Mouse (Mus musculus) frontal cortex, postnatal 36 days (tissue): Measurements from ENCODE around the gene Cic.
"Not testable (repeated sequence)": the region's sequence is repeated elsewhere in the genome, so short reads cannot be mapped to it uniquely, and the experiment has no call there.

ENCODE experiments used
- DNase-seq, 2 experiments: peaks; one replicate each; pipeline ENCODE4 v3.0.0; 2022; ENCODE audit warnings: low spot score in 2 of 2

The Cic gene

GRCm38 (mm10) chr7:25305956-25306613 lies 38.6 kb downstream of the Cic start, which contains the start of gene Tmem145:
Tmem145 (plus strand) TSS chr7:25306106.
- peak in 1 of 2 experiments; percentile 38 for DNase-seq

DNA sequence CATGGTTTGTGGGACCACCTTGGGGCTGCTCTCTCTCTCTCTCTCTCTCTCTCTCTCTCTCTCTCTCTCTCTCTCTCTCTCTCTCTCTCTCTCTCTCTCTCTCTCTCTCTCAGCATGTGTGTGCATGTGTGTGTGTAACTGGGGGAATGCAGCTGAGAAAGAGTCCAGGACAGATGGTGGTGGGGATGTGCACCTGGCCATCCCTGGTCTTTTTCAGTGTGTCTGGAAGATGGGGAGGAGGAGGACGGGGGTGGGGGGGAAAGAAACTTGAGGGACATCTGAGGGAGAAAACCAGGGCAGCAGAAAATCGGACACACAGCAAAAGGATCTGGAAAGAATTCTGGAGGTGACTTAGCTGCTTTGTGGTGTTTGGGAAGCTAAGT lies 39.1 kb downstream of the Cic start:
- no peak for DNase-seq

GRCm38 (mm10) chr7:25308702-25309318 lies 41.3 kb downstream of the Cic start:
- no peak for DNase-seq

DNA sequence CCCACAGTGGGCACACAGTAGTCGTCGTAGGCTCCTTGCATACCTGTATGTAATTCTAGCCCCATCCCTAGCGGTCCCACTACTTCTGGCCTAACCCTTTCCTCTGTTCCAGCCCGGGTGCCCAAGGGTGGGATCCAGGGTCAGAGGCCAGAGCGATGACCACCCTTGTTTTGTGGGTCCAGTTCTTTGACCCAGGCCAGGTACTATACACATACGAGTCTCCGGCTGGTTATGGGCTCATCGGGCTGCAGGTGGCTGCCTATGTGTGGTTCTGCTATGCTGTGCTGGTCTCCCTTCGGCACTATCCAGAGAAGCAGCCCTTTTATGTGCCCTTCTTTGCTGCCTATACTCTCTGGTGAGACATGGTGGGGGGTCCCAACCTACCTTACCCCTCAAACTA lies 41.9 kb downstream of the Cic start:
- DNase-seq = no peak

GRCm38 (mm10) chr7:25311193-25311592 lies 43.7 kb downstream of the Cic start:
- DNase-seq = no peak

DNA sequence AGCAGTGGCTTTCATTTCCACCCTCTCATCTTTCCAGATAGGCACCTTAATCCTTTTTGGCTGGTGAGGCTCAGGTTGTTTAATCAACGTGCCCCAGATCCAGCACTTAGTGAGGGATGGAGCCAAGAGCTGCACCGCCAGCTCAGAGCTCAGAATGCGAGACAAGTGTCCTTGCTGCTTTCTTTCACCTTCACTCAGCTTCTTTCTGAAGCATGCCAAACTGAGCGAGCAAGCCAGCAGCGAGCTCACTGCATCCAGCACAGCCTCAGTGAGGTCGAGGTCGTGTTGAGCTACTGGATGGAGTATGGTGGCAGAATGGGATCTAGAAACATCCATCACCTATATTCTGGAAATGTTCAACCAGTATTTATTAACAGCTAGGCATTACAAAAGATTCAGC lies 45.8 kb downstream of the Cic start:
- DNase-seq = no peak

DNA sequence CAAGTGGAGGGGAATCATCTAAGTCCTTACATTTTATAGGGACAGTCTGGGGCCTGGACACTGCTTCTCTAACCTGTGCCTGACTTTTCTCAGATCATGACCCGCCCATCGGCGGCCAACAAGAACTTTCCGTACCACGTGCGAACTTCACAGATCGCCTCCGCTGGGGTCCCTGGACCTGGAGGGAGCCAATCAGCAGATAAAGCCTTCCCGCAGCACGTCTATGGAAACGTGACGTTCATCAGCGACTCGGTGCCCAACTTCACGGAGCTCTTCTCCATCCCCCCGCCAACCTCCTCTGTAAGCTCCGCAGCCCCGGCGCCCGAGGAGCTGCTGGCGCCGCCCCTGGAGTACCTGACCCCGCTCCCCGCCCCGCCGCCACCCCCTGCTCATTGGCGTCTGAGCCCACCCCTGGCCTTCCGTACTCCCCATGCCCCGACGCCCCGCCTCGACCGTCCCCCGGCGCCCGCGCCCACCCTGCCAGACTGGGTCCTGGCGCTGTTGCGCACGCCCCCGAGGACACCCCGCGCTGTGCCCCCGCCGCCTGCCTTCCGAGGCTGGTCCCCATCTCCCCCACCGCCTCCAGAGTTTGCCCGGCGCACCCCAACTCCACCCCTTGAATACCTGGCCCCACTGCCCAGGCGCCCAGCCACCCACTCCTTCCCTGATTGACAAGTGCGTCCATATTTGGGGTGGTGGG lies 47.3 kb downstream of the Cic start:
- no peak for DNase-seq

GRCm38 (mm10) chr7:25315306-25316041 lies 48.0 kb downstream of the Cic start:
- DNase-seq = peak in 1 of 2 experiments; percentile 20

DNA sequence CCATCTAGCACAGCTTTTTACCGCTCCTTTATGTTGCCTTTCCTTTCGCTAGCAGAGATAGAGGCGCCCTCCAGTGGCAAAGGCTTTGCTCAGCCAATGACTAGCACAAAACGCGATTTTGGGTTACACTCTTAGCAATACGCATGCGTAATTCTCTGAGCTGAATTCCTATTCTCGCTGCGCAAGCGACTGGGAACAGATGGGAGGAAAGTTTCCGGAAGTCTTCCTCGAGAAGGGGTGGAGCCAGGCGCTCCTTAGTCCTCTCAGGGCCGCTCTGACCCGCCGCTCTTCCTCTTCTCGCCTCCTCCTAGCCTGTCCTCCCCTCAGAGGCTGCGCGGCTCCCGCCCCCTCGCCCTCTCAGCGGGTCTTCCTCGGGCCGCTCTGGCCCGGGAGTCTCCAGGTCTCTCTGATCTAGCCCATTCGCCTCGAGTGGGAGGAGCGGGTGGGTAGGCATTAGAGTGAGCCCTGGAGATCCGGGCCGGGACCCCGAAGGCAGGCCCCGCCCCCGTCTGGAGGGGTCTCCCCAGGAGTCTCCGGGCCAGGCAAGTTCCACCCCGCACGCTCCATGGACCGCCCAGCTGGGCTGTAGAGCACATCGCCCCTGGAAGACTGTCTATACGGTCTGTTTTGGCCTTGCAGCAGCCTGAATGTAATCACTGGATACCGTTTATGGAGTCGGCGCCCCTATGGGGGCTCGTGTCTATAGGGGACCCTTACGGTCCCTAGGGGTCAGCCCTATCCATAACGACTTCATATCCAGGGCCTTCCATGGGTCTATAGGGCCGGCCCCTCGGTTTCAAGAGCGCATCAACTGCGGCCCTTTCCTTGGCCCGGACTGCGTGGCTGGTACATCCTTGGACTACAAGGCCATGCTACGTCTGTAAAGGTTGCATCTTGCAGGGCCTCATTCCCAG lies 49.3 kb downstream of the Cic start, which contains the start of gene Megf8:
Gene Megf8, plus strand, starts transcription at position 633 of the 914 bp plus-strand sequence.
- peak; percentile 93 to 99 for DNase-seq

GRCm38 (mm10) chr7:25317446-25317999 lies 50.0 kb downstream of the Cic start:
- DNase-seq = no peak

DNA sequence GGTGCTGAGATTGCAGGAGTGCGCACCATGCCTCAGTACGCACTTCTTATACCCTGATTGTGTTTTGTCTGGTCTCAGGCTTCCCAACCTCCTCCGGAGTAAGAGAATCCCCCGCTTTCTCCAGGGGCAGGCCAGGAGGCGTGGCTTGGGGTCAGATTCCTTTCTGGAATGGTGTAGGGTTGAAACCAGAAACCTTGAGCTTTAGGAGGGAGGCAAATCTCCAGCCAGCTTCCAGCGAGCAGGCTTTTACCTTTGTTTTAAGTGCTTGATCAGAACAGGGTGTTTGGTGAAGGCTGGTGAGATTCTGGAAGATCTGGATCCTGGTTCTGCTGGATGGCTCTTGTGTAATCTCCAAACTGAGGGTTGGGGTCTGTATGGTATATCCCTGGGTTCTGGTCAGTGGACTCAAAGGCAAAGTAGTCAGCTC lies 54.6 kb downstream of the Cic start:
- no peak for DNase-seq

- DNase-seq = no peak
Measured at GRCm38 (mm10) chr7:25323219-25323618, 55.7 kb downstream of the Cic start.

DNA sequence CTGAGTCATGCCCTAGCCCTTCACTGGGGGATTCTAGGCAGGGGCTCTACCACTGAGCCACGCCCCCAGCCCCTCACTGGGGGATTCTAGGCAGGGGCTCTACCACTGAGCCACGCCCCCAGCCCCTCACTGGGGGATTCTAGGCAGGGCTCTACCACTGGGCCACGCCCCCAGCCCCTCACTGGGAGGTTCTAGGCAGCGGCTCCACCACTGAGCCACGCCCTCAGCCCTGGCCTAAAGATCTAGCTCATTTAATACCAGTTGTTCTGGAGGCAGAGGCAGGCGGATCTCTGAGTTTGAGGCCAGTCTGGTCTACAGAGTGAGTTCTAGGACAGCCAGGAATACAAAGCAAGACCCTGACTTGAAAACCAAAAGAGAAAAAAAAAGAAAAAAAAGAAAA lies 57.9 kb downstream of the Cic start:
- DNase-seq = not testable (repeated sequence)

GRCm38 (mm10) chr7:25326233-25326632 lies 58.7 kb downstream of the Cic start:
- no peak for DNase-seq

DNA sequence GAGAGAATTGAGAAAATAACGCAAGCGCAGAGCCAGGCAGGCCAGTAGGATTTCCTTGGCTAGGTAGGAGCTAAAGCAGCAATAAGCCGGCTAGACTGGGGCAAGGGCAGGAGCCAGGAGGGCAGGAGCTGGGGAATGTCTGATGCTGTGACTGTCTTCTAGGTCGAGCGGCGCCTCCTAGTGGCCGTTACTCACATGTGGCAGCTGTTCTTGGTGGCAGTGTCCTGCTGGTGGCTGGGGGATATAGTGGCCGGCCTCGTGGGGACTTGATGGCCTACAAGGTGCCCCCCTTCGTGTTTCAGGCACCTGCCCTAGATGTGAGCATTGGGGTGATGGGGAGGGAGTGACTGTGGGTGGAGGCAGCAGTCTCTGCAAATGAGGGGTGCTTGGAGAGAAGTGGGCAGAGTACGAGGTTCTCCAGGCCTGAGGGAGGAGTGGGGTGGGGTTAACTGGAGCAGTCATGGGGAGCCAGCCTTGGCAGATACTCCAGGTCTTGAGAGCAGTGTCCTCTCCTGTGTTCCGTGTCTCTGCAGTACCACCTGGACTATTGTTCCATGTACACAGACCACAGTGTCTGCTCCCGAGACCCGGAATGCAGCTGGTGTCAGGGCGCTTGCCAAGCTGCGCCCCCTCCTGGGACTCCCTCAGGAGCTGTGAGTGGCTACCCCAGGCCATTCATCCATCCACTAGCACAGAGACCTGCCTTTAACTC lies 66.2 kb downstream of the Cic start:
- peak; percentile 42 to 65 for DNase-seq

GRCm38 (mm10) chr7:25334472-25334871 lies 67.0 kb downstream of the Cic start:
- DNase-seq = no peak

- DNase-seq = no peak
Measured at GRCm38 (mm10) chr7:25339329-25339728, 71.8 kb downstream of the Cic start.

DNA sequence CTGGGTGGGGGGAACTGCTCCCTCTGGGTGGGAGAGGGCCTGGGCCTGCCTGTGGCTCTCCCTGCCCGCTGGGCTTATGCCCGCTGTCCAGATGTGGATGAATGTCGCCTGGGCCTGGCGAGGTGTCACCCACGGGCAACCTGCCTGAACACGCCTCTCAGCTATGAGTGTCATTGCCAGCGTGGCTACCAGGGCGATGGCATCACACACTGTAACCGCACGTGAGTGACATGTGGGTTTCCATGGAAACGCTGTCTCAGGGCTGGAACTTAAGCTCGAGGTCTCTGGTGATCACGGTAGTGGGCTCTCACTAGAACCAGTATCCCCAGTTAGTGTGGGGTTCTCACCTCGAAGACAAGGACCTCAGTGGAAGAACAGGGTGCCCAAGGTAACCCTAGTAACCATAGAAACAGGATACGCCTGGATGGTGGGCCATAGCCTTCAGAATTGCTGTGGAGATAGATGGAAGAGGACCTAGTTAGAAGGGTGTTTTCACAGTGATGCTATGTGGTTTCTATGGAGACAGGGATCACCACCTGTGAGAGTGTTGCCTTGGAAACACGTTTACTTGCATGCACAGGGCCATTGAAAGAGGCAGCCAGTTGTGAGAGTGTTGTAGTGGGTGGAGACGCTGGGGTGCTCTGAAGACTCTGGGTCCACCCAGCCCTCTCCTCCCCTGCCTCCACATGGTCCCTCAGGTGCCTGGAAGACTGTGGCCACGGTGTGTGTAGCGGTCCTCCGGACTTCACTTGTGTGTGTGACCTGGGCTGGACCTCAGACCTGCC lies 73.7 kb downstream of the Cic start:
- peak in 1 of 2 experiments; percentile 57 for DNase-seq
